Mouse (Mus musculus) lung, embryonic 14.5 days (tissue): ENCODE measurements at regions not wholly inside any gene's neighbourhood (a gene's known extent, or its start where the extent isn't known, plus 50 kb on each side); places are given as distances from the start of the nearest gene placed in this dataset.

Experiments used
- ATAC-seq: fragments of 200-750 bp; cut with Nextera tagmentation; 2 replicates; pipeline ENCODE4 v1.8.0; 2017; ENCODE audit warnings: mild to moderate bottlenecking, moderate TSS enrichment, moderate library complexity; ENCODE audit not compliant: insufficient read depth
- DNase-seq: peaks from one replicate; pipeline ENCODE4 v3.0.0-alpha.2; 2015
- H3K27ac ChIP-seq: fragments of 300-500 bp; sonication (generic); 2 replicates; pipeline ENCODE4 v1.5.1; 2014; ENCODE audit warnings: low read depth, mild to moderate bottlenecking, moderate library complexity
- H3K27me3 ChIP-seq: fragments of 300-500 bp; sonication (generic); 2 replicates; pipeline ENCODE4 v1.6.1; 2014; ENCODE audit warnings: low read length, control low read depth; ENCODE audit not compliant: insufficient read depth
- H3K36me3 ChIP-seq: fragments of 300-500 bp; sonication (generic); 2 replicates; pipeline ENCODE4 v1.6.1; 2014; ENCODE audit warnings: control low read depth; ENCODE audit not compliant: insufficient read depth
- H3K4me1 ChIP-seq: fragments of 300-500 bp; sonication (generic); 2 replicates; pipeline ENCODE4 v1.6.1; 2014; ENCODE audit warnings: antibody characterized with exemption, control low read depth; ENCODE audit not compliant: insufficient read depth
- H3K4me2 ChIP-seq: fragments of 300-500 bp; sonication (generic); 2 replicates; pipeline ENCODE4 v1.6.1; 2014; ENCODE audit warnings: mild to moderate bottlenecking
- H3K4me3 ChIP-seq: fragments of 300-500 bp; sonication (generic); 2 replicates; pipeline ENCODE4 v1.5.1; 2014; ENCODE audit warnings: low read depth, low read length
- H3K9ac ChIP-seq: fragments of 300-500 bp; sonication (generic); 2 replicates; pipeline ENCODE4 v1.6.1; 2014
- H3K9me3 ChIP-seq: fragments of 300-500 bp; sonication (generic); 2 replicates; pipeline ENCODE4 v1.6.1; 2016; ENCODE audit warnings: low read depth, low read length, control low read depth
- CTCF ChIP-seq: IDR thresholded peaks from 2 replicates; pipeline ENCODE4 v1.5.1; 2016; ENCODE audit warnings: antibody characterized with exemption, low read depth
- WGBS: fragments of 180-500 bp; shearing (Covaris S2); extraction: QIAGEN DNeasy Blood & Tissue Kit; methylation state at CpG from one replicate; pipeline ENCODE4 v1.1.7; 2014; 5-methylcytosine and 5-hydroxymethylcytosine counted together

DNA sequence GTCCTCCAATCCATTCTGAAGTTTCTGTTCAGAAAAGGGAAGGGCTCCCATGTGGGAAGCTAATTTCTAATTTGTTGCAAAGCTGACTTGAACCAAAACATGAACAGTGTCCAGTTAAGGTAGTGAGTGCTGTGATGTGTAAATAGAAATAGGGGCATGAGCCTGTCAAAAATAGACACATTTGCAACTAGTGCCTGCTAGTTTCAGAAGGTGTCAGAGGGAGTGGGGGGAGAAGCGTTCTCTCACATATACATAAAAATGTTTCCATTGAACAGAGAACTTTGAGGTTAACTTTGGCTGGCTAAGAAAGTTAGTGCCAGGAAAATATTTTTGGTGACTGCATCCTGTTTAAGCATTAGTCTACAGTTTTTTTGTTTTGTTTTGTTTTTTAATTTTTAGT, 118.8 kb downstream of the Otol1 start:
- WGBS, result 84% methylated on average over 1 of the region's 1 CpGs
- H3K9me3 ChIP-seq, result no peaks in the 10 kb centered on the region
- H3K4me2 ChIP-seq, result no peak overlapping the region
- DNase-seq (no peak), ATAC-seq (no peak)
- H3K4me3 ChIP-seq, result no peak overlapping the region
- H3K27ac ChIP-seq, result no peak overlapping the region
- no peaks in the 10 kb centered on the region for H3K27me3 ChIP-seq
- no peaks in the 10 kb centered on the region for H3K4me1 ChIP-seq
- H3K9ac ChIP-seq, result no peak overlapping the region
- no peaks in the 10 kb centered on the region for H3K36me3 ChIP-seq
- TF ChIP-seq CTCF, result no peak

DNA sequence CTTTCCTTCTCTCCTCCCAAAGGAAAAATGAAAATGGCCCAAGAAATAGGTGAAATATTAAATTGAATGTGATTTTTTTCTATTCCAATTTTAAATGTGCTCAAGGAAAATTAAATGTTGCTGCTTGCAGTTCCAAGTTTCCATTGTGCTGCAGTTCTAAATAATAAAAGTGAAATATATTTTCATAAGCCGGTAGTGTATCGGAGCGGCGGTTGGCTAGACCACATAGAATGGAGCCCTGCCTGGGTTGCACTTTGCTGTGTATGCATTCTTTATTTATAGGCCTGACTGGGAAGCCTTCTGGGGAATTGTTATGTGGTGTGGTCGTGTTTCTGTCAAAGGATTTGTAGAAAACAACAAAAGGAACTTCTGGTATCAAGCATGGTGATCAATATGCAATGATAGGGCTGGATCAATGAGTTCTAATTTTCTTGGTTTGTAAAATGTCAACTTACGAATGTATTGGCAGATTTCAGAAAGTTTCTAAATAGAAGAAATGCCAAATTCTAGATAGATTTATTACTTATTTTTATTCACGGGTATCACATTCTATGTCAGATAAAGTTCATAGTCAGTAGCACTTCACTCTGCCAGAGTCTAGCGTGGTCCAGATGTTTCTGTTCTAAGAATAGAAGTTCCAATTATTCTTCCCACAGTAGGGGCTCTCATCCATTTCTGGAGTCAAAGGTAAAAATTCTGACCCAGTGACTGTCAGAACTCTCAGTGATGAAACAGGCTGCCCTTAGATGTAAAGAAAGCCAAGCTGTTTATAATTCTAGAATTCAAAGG, 123.0 kb downstream of the Otol1 start:
- Histone ChIP-seq H3K9ac (no peak overlapping the region), H3K27me3 (no peaks in the 10 kb centered on the region), H3K4me2 (no peak overlapping the region), H3K27ac (no peak overlapping the region), H3K4me3 (no peak overlapping the region), H3K9me3 (no peaks in the 10 kb centered on the region), H3K36me3 (no peaks in the 10 kb centered on the region), H3K4me1 (no peaks in the 10 kb centered on the region)
- no peak for ATAC-seq
- no peak for DNase-seq
- TF ChIP-seq CTCF, result no peak
- 79% methylated on average over 8 of the region's 8 CpGs for WGBS

GRCm38 (mm10) chr3:70134963-70135362, 127.5 kb downstream of the Otol1 start:
- WGBS, result 79% methylated on average over 2 of the region's 2 CpGs
- H3K9me3 ChIP-seq, result no peaks in the 10 kb centered on the region
- no peaks in the 10 kb centered on the region for H3K36me3 ChIP-seq
- no peak overlapping the region for H3K4me3 ChIP-seq
- no peak for ATAC-seq
- TF ChIP-seq CTCF, result no peak
- H3K9ac ChIP-seq, result no peak overlapping the region
- H3K4me2 ChIP-seq, result no peak overlapping the region
- H3K27ac ChIP-seq, result no peak overlapping the region
- no peaks in the 10 kb centered on the region for H3K27me3 ChIP-seq
- DNase-seq, result no peak
- no peaks in the 10 kb centered on the region for H3K4me1 ChIP-seq

DNA sequence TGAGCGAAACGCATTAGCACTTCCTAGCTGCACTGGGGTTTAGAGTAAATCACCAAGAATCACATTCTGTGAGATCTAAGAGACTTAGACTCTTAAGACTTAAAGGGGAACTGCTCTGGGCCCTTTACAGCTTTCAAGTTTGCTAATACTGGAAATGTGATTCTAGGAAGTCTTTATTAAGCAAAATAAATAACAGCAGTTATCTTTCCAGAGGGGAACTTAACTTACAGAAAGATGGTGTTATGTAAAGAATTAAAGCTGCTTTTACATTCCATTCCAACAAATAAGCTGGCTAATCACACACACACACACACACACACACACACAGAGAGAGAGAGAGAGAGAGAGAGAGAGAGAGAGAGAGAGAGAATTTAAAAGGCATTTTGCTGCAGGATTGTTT, 131.1 kb downstream of the Otol1 start:
- no peaks in the 10 kb centered on the region for H3K27me3 ChIP-seq
- H3K4me2 ChIP-seq, result no peak overlapping the region
- DNase-seq (peak; percentile 64), ATAC-seq (peak; percentile 60; the same call in 1 of the 2 replicates)
- WGBS, result 47% methylated on average over 2 of the region's 2 CpGs
- no peaks in the 10 kb centered on the region for H3K4me1 ChIP-seq
- H3K9me3 ChIP-seq, result no peaks in the 10 kb centered on the region
- no peaks in the 10 kb centered on the region for H3K36me3 ChIP-seq
- no peak for TF ChIP-seq CTCF
- no peak overlapping the region for H3K4me3 ChIP-seq
- no peak overlapping the region for H3K9ac ChIP-seq
- H3K27ac ChIP-seq, result peak overlapping the region; percentile 24; the same call in 1 of the 2 replicates

DNA sequence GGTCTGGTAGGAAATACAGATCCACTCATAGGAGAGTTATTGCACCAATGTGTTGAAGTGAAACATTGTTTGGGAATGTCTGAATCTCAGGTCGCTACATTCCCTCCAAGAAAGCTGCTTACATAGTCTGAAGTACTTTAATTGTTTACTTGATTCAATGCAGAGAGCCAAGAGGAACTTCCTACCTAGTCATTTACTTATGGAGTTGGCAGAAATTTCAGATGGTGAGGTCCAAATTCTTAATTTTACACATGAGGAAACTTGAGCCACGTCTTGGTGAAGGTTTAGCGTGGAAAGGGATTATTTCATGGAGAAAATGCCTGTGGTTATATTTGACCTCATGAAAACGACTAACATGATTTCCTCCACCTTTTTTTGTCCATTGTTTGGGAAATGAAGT, 131.5 kb downstream of the Otol1 start:
- no peak overlapping the region for H3K4me2 ChIP-seq
- no peak overlapping the region for H3K9ac ChIP-seq
- H3K27me3 ChIP-seq, result no peaks in the 10 kb centered on the region
- ATAC-seq, result 0 out of 2 replicates have a peak, but pooled peaks have one; percentile 38
- TF ChIP-seq CTCF, result no peak
- H3K9me3 ChIP-seq, result no peaks in the 10 kb centered on the region
- H3K4me3 ChIP-seq, result no peak overlapping the region
- no peak overlapping the region for H3K27ac ChIP-seq
- no peaks in the 10 kb centered on the region for H3K4me1 ChIP-seq
- 33% methylated on average over 4 of the region's 4 CpGs for WGBS
- DNase-seq, result peak; percentile 41
- no peaks in the 10 kb centered on the region for H3K36me3 ChIP-seq

DNA sequence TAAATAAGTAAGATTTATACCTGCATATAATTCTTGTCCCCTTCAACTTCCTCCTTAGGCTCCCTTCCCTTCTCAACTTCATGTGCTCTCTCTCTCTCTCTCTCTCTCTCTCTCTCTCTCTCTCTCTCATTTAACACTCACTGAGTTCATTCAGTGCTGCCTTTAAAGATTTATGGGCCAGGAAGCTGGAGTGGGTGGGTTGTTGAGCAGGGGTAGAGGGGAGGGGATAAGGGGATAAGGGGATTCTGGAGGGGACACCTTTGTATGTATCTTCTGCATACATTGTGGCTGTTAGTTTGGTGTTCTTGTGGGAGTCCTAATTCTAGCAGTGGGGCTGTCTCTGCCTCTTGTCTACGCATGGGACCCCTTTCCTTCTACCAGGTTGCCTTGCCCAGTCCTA, 138.3 kb downstream of the Otol1 start:
- Histone ChIP-seq H3K9ac (no peak overlapping the region), H3K4me2 (no peak overlapping the region), H3K36me3 (no peaks in the 10 kb centered on the region), H3K9me3 (no peaks in the 10 kb centered on the region), H3K27ac (no peak overlapping the region), H3K4me1 (peaks cover 3% of the 10 kb centered on the region; the same call in 1 of the 2 replicates), H3K27me3 (no peaks in the 10 kb centered on the region), H3K4me3 (no peak overlapping the region)
- DNase-seq (no peak), ATAC-seq (no peak)
- 88% methylated on average over 1 of the region's 1 CpGs for WGBS
- TF ChIP-seq CTCF, result no peak

- Histone ChIP-seq H3K27ac (no peak overlapping the region), H3K27me3 (no peaks in the 10 kb centered on the region), H3K4me2 (no peak overlapping the region), H3K4me3 (no peak overlapping the region), H3K36me3 (no peaks in the 10 kb centered on the region), H3K9me3 (no peaks in the 10 kb centered on the region), H3K9ac (no peak overlapping the region), H3K4me1 (no peaks in the 10 kb centered on the region)
- 64% methylated on average over 5 of the region's 5 CpGs for WGBS
- TF ChIP-seq CTCF, result no peak
- no peak for ATAC-seq
- DNase-seq, result no peak
Measured at GRCm38 (mm10) chr3:70151156-70151555, 143.7 kb downstream of the Otol1 start.
